Mouse (Mus musculus) thymus, postnatal 25 days (tissue): ENCODE data around the gene BC051019.
A peak's percentile ranks its signal among the peaks of the same experiment; 100 is the strongest.

Experiments
- DNase-seq: peaks from one replicate; pipeline ENCODE4 v3.0.0; 2022

BC051019 gene

DNA sequence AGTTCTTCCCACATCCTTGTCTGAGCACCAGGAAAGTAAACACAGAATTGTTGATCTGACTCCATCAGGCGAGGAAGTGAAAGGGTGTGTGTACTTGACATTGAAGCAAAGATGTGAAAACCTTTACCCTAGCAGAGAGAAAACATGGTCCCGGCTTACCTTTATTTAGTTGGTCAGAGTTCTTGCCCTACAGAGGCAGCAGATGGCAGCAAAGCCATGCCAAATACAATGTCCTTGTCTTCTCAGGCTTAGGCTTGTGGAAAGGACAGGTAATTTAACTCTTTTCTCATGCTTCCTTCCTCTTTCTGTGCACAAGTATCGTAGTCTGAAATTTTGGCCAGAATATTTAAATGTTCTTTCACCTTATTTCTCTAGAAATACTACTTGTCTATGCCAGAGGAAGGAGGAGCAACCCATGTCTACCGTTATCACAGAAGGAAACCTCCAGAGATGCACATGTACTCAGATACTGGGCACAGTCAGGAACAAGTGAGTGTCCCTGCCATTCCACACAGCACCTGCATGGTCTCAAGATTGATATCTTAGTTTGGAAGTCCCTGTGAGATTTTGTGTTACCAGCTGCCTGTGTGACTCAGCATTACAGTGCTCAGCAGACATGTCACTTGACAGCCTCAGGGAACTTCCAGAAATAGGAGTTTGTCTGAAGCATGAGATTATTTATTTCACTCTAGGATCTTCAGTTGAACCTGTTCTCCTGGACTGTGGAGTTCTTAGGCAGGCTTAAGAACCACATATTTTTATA, 16.4 kb downstream of the BC051019 start:
- peak; percentile 59 for DNase-seq

DNA sequence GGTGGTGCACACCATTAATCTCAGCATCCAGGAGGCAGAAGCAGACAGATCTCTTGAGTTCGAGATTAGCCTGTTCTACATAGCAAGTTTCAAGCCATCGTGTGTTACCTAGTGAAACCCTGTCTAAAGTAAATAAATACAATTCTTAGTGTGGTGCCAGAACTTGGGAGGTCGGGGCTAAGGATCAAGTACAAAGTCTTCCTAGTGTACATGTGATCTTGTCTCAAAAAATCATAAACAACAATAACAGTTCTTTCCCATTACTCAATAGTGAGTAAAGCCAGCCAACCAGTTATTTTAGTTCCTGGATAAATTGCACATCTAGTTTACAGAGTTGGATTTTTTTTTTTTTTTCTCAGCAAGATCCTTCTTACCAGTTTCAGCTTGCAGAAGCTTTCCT, 19.2 kb downstream of the BC051019 start:
- DNase-seq, result no peak

- no peak for DNase-seq
Measured at GRCm38 (mm10) chr7:109704016-109704377, 19.7 kb downstream of the BC051019 start.

DNA sequence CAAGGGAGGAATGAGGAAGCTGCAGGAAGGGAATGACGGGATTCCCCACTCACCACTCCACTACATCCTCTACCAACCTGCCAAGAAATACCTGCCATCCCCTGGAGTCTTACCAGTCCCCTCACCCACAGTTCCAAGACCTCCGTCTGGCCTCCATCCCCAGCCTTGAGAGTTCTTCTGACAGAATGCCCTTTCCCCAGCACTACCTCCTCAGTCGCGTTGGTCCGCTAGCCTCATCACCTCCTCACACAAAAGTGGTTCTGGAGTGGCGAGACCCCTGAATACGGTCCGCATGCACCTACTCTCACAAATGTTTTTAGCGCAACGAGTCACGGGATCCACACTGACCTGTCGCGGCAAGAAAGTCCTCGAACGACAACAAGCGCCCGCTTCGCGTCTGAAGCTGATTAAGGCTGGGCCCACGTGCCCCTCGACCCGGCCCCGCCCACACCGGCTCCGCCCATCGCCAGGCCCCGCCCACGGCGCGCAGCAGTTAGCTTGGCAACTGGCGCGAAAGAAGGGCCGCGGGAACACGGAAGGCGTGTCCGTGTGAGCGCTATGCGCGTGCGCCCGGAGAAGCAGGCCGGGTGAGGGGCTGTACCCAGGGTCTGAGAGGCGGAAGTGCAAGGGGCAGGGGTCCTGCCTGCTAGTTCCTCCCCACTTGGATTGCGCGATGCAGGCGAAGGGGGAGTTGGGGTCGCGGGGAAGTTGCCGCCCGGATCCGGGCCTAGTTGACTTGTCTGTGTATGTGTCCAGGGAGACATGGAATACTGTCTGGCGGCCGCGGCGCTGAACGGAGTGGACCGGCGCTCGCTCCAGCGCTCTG, 20.2 kb downstream of the BC051019 start, which contains the start of the genes St5 and Akip1:
TSS of gene St5 (minus strand) at position 416 of the 826 bp plus-strand sequence.
TSS of gene Akip1 (plus strand) at position 501 of the 826 bp plus-strand sequence.
- DNase-seq, result peak; percentile 98

- DNase-seq, result no peak
Measured at GRCm38 (mm10) chr7:109702721-109703120, 20.9 kb downstream of the BC051019 start.

DNA sequence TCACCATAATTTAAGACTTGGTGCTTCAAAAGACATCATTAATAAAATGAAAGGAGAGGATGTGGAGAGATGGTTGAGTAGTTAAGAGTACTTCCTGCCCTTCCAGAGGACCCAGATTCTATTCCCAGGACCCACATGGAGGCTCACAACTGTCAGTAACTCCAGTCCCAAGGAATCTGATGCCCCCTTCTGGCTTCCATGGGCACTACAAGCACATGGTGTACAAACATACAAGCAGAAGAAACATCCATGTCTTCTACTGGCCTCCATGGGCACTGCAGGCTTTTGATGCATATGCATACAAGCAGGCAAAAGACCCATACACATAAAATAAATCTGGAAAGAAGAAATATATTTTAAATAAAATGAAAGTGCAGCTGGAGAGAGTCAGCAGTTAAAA, 23.4 kb downstream of the BC051019 start:
- no peak for DNase-seq

DNA sequence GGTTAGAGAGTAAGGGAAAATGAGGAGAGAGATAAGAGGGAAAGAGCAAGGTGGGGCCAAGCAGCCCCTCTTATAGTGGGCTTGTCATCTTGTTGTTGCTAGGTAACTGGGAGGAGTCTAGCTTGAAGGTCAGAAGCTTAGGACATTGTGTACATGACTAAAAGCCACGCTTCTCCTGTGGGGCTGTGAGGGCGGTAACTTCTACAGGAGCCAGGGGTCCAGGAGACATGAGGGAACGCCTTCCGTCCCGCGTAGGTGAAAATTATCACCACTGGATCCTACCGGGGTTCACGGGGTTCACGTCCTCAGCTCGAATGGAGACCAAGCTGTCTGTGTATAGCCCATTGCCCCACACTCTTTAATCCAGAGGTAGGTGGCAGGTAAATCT, 28.3 kb downstream of the BC051019 start:
- DNase-seq, result no peak

- no peak for DNase-seq
Measured at GRCm38 (mm10) chr7:109694576-109695338, 28.9 kb downstream of the BC051019 start.

GRCm38 (mm10) chr7:109690961-109691360, 32.7 kb downstream of the BC051019 start:
- DNase-seq, result no peak

GRCm38 (mm10) chr7:109690101-109690500, 33.5 kb downstream of the BC051019 start:
- no peak for DNase-seq

DNA sequence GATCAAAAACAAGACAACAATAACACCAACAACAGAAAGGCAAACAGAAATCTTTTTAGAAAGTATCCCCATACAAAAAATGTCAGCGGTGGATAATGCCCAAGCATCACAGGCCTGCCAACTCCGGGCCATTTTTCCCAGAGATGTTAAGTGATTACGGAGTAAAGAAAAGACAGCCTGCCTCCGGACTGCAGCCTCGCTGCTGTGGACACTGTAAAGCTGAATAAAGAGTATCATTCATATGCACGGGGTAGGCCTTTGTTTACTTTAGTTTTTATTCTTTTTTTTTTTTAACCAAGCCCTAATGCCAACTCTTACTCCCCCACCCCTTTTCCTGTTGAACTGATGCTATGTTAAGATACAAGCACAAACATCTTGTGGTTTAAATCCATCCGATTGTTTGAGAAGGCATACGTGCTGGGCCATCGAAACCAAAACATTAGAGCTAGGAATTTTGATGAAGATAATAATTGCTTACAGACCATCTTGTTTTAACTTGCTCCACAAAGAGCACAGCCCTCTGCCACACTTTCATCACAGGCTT, 37.0 kb downstream of the BC051019 start:
- no peak for DNase-seq

DNA sequence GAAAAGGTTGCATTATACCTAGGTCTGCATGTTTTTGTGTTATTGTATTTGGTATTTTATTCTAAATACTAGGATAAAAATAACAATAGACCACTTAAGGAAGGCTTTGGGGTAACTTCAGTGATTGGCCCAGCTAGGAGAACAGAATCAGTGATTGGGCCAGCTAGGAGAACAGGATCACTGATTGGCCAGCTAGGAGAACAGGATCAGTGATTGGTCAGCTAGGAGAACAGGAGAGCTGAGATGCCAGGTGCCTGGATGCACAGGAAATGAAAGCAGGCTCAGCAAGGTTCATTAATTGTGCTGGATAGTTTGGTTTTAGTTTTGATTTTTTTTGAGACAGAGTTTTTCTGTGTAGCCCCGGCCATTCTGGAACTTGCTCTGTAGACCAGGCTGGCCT, 42.8 kb downstream of the BC051019 start:
- no peak for DNase-seq

- no peak for DNase-seq
Measured at GRCm38 (mm10) chr7:109680284-109680683, 43.4 kb downstream of the BC051019 start.

DNA sequence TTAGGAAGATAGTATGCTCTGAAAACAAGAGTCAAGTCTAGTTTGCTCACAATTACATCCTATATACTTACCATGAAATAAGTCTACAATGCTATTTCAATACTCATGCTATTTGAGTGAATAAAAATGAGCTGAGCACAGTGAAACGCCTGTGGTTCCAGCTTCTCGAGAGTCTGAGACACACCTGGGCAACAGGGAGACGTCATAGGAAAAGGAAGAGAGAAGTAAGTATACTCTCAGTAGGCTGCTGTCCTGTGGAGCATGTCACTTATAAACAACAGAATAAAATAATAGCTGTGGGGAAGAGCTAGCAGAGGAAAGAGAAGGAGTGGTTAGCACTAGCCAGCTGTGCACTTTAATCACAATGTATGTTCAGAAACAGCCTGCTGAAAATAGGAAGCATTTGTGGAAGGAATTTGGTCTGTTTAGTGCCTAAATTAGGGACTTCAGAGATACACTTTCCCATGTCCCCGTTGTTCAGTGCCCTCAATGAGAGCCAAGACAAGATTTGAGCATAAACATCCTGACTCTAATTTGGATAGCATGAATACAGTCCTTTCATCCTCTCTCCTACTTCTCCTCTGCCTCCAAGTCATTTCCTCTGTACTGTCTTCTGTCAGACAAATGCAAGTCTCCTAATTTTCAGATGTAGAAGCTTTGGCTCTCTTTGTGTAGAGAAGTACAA, 48.6 kb downstream of the BC051019 start:
- no peak for DNase-seq

DNA sequence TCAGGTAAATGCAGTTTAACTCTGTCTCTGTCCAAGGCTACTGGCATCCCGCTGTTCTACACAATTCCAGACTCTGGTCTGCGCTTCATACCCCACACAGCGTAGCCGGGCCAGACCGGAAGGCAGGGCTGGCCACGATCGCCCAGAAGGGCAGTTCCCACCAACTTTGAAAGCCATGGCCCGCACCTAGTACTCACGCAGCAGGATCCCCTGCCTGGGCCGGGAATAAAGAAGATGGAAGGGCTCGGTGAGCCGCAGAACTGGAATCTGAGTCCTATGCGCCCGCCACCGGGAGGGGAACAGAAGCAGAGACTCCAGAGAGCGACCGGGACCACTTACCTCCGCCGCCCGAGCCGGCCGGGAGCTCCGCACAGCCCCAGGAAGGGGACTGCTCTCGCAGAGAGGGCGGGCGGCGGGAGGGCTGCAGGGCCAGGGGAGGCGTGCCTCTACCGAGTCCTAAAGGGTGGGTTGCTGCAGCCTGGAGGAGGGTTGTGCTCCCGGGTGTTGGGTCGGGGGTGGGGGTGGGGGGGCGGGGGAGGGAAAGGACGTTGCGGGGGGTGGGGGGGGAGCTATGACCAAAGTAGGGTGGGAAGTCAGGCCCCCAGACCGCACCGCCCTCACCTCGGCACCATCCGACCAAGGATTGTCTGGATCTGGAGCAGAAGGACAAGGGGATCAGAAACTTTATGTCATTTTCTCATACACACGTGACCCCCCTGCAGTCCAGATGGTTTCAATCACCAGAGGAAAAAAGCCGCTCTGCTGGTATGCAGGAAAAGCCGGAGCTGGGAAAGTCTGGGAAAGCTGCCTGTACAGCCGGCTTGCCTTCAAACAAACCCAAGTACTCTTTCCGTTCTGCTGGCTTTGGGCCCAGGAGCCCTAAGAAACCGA, 51.8 kb downstream of the BC051019 start:
- DNase-seq, result peak; percentile 11

DNA sequence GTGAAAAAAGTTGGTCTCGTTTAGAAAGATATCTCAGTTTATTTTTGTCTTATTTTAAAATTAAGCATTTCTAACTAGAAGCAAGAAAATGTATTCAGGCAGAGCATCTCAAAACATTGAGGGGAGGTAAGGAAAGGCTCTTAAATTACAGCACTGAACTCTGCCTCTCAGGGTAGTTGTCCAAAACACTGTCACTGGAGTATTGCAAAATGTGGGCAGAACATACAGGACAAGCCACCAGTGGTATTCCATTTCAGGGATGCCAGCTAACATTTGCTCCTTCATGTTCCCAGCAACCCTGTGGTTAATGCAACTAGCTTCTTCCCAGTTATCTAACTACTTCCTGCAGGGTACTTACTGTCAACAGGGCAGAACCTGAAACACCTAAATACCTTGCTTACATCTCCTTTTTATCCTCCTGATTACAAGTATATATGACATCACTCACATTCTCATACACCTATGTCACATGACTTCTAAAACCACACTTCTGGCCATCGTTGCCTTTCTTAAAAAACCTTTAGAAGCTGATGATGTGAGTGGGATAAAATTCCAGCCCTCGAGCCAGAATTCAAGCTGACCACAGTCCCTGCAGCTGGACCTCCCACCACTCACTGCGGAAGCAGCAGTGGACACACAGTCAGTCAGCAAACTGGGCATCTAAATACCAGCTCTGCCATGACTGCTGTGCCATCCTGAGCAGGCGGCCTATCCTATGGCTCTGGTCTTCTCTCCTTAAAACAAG, 54.1 kb downstream of the BC051019 start:
- DNase-seq, result no peak

- no peak for DNase-seq
Measured at GRCm38 (mm10) chr7:109666664-109667063, 57.0 kb downstream of the BC051019 start.

DNA sequence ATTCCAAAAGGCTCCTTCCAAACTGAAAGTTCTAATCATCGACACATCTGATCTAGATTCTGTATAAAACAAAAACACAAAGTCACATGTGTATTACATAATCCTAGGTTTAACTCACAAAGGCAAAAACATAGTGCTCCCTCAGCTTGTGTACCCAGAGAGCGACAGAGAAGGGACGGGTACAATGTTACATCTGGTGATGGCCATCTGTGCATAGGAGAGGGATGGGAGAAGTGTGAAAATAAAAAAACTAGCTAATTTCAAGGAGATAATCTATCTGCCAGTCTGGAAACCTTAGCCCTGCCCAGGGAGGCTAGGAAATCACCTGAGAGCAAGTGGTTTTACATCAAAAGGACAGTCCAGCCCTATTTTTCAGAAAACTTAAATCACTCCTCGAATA, 61.0 kb downstream of the BC051019 start:
- DNase-seq, result no peak
